Mouse (Mus musculus): Measurements from ENCODE around the gene Myo10. TPM values are rescaled to one million over a fixed set of nuclear protein-coding genes. Genes with fewer than 3 reads are reported as not detected.

Gene Myo10
- polyA plus RNA-seq, 1 experiment from 2014 or later, result 28.8 TPM

GRCm38 (mm10) chr15:25689477-25689876 lies 67.2 kb downstream of the Myo10 start:
- Histone ChIP-seq H3K4me3 (ENCODE audit: low read depth, low read length) (no peak overlapping the region), H3K27ac (ENCODE audit: low read length) (no peak overlapping the region), H3K4me2 (ENCODE audit: low read length) (no peak overlapping the region), H3K4me1 (ENCODE audit: control insufficient read depth, insufficient read depth, low read length) (peaks cover 10% of the 10 kb centered on the region), H3K36me3 (ENCODE audit: control insufficient read depth, insufficient read depth, low read length) (no peaks in the 10 kb centered on the region), H3K9me3 (replicated peaks; ENCODE audit: control insufficient read depth, low read length, poor library complexity, severe bottlenecking) (no peaks in the 10 kb centered on the region), H3K27me3 (ENCODE audit: control insufficient read depth, insufficient read depth, low read depth, low read length) (no peaks in the 10 kb centered on the region; the same call in 1 of the 2 replicates), H3K9ac (ENCODE audit: low read depth, low read length) (no peak overlapping the region)
- peak; percentile 33; the same call in 1 of the 2 replicates for ATAC-seq
- WGBS, result 77% methylated on average over 8 of the region's 8 CpGs

GRCm38 (mm10) chr15:25690066-25690745 lies 67.9 kb downstream of the Myo10 start:
- H3K9me3 ChIP-seq (replicated peaks; ENCODE audit: control insufficient read depth, low read length, poor library complexity, severe bottlenecking), result no peaks in the 10 kb centered on the region
- peaks cover 10% of the 10 kb centered on the region for H3K4me1 ChIP-seq (ENCODE audit: control insufficient read depth, insufficient read depth, low read length)
- no peaks in the 10 kb centered on the region for H3K36me3 ChIP-seq (ENCODE audit: control insufficient read depth, insufficient read depth, low read length)
- H3K27ac ChIP-seq (ENCODE audit: low read length), result no peak overlapping the region
- no peak overlapping the region; the same call in 1 of the 2 replicates for H3K9ac ChIP-seq (ENCODE audit: low read depth, low read length)
- peak; percentile 67 for ATAC-seq
- no peak overlapping the region for H3K4me3 ChIP-seq (ENCODE audit: low read depth, low read length)
- H3K4me2 ChIP-seq (ENCODE audit: low read length), result no peak overlapping the region
- no peaks in the 10 kb centered on the region; the same call in 1 of the 2 replicates for H3K27me3 ChIP-seq (ENCODE audit: control insufficient read depth, insufficient read depth, low read depth, low read length)
- 11% methylated on average over 15 of the region's 15 CpGs for WGBS

GRCm38 (mm10) chr15:25690746-25691105 lies 68.4 kb downstream of the Myo10 start:
- no peak overlapping the region for H3K4me2 ChIP-seq (ENCODE audit: low read length)
- no peak overlapping the region for H3K9ac ChIP-seq (ENCODE audit: low read depth, low read length)
- no peaks in the 10 kb centered on the region; the same call in 1 of the 2 replicates for H3K27me3 ChIP-seq (ENCODE audit: control insufficient read depth, insufficient read depth, low read depth, low read length)
- peaks cover 10% of the 10 kb centered on the region for H3K4me1 ChIP-seq (ENCODE audit: control insufficient read depth, insufficient read depth, low read length)
- H3K27ac ChIP-seq (ENCODE audit: low read length), result no peak overlapping the region
- WGBS, result 67% methylated on average over 4 of the region's 4 CpGs
- H3K9me3 ChIP-seq (replicated peaks; ENCODE audit: control insufficient read depth, low read length, poor library complexity, severe bottlenecking), result no peaks in the 10 kb centered on the region
- no peaks in the 10 kb centered on the region for H3K36me3 ChIP-seq (ENCODE audit: control insufficient read depth, insufficient read depth, low read length)
- no peak overlapping the region for H3K4me3 ChIP-seq (ENCODE audit: low read depth, low read length)
- ATAC-seq, result no peak

GRCm38 (mm10) chr15:25692254-25692950 lies 70.1 kb downstream of the Myo10 start:
- Histone ChIP-seq H3K4me3 (ENCODE audit: low read depth, low read length) (no peak overlapping the region), H3K36me3 (ENCODE audit: control insufficient read depth, insufficient read depth, low read length) (no peaks in the 10 kb centered on the region), H3K27ac (ENCODE audit: low read length) (no peak overlapping the region), H3K9me3 (replicated peaks; ENCODE audit: control insufficient read depth, low read length, poor library complexity, severe bottlenecking) (no peaks in the 10 kb centered on the region), H3K9ac (ENCODE audit: low read depth, low read length) (no peak overlapping the region), H3K4me2 (ENCODE audit: low read length) (no peak overlapping the region), H3K4me1 (ENCODE audit: control insufficient read depth, insufficient read depth, low read length) (peaks cover 10% of the 10 kb centered on the region), H3K27me3 (ENCODE audit: control insufficient read depth, insufficient read depth, low read depth, low read length) (no peaks in the 10 kb centered on the region; the same call in 1 of the 2 replicates)
- no peak for ATAC-seq
- 52% methylated on average over 21 of the region's 21 CpGs for WGBS

GRCm38 (mm10) chr15:25693708-25694107 lies 71.4 kb downstream of the Myo10 start:
- ATAC-seq, result no peak
- H3K36me3 ChIP-seq (ENCODE audit: control insufficient read depth, insufficient read depth, low read length), result no peaks in the 10 kb centered on the region
- H3K4me1 ChIP-seq (ENCODE audit: control insufficient read depth, insufficient read depth, low read length), result peaks cover 9% of the 10 kb centered on the region

GRCm38 (mm10) chr15:25694749-25695148 lies 72.4 kb downstream of the Myo10 start:
- H3K4me2 ChIP-seq (ENCODE audit: low read length), result no peak overlapping the region
- H3K27me3 ChIP-seq (ENCODE audit: control insufficient read depth, insufficient read depth, low read depth, low read length), result no peaks in the 10 kb centered on the region; the same call in 1 of the 2 replicates
- ATAC-seq, result no peak
- H3K9ac ChIP-seq (ENCODE audit: low read depth, low read length), result no peak overlapping the region
- H3K27ac ChIP-seq (ENCODE audit: low read length), result no peak overlapping the region
- 95% methylated on average over 3 of the region's 4 CpGs for WGBS
- no peaks in the 10 kb centered on the region for H3K9me3 ChIP-seq (replicated peaks; ENCODE audit: control insufficient read depth, low read length, poor library complexity, severe bottlenecking)
- no peaks in the 10 kb centered on the region for H3K36me3 ChIP-seq (ENCODE audit: control insufficient read depth, insufficient read depth, low read length)
- H3K4me3 ChIP-seq (ENCODE audit: low read depth, low read length), result no peak overlapping the region
- H3K4me1 ChIP-seq (ENCODE audit: control insufficient read depth, insufficient read depth, low read length), result peaks cover 6% of the 10 kb centered on the region; the same call in 1 of the 2 replicates

More at GRCm38 (mm10) chr15:25693708-25694107, 71.4 kb downstream of the Myo10 start:
- H3K9ac ChIP-seq (ENCODE audit: low read depth, low read length), result no peak overlapping the region
- no peak overlapping the region for H3K4me3 ChIP-seq (ENCODE audit: low read depth, low read length)
- no peak overlapping the region for H3K4me2 ChIP-seq (ENCODE audit: low read length)
- H3K9me3 ChIP-seq (replicated peaks; ENCODE audit: control insufficient read depth, low read length, poor library complexity, severe bottlenecking), result no peaks in the 10 kb centered on the region
- 90% methylated on average over 11 of the region's 11 CpGs for WGBS
- no peaks in the 10 kb centered on the region; the same call in 1 of the 2 replicates for H3K27me3 ChIP-seq (ENCODE audit: control insufficient read depth, insufficient read depth, low read depth, low read length)
- H3K27ac ChIP-seq (ENCODE audit: low read length), result no peak overlapping the region

GRCm38 (mm10) chr15:25695253-25695652 lies 72.9 kb downstream of the Myo10 start:
- H3K9ac ChIP-seq (ENCODE audit: low read depth, low read length), result no peak overlapping the region
- no peak overlapping the region for H3K4me3 ChIP-seq (ENCODE audit: low read depth, low read length)
- no peak overlapping the region for H3K27ac ChIP-seq (ENCODE audit: low read length)
- 96% methylated on average over 3 of the region's 3 CpGs for WGBS
- H3K27me3 ChIP-seq (ENCODE audit: control insufficient read depth, insufficient read depth, low read depth, low read length), result no peaks in the 10 kb centered on the region; the same call in 1 of the 2 replicates
- H3K4me2 ChIP-seq (ENCODE audit: low read length), result no peak overlapping the region
- peaks cover 3% of the 10 kb centered on the region; the same call in 1 of the 2 replicates for H3K4me1 ChIP-seq (ENCODE audit: control insufficient read depth, insufficient read depth, low read length)
- no peak for ATAC-seq
- no peaks in the 10 kb centered on the region for H3K36me3 ChIP-seq (ENCODE audit: control insufficient read depth, insufficient read depth, low read length)
- no peaks in the 10 kb centered on the region for H3K9me3 ChIP-seq (replicated peaks; ENCODE audit: control insufficient read depth, low read length, poor library complexity, severe bottlenecking)

GRCm38 (mm10) chr15:25695883-25696282 lies 73.6 kb downstream of the Myo10 start:
- H3K27me3 ChIP-seq (ENCODE audit: control insufficient read depth, insufficient read depth, low read depth, low read length), result no peaks in the 10 kb centered on the region; the same call in 1 of the 2 replicates
- H3K36me3 ChIP-seq (ENCODE audit: control insufficient read depth, insufficient read depth, low read length), result no peaks in the 10 kb centered on the region
- no peaks in the 10 kb centered on the region for H3K9me3 ChIP-seq (replicated peaks; ENCODE audit: control insufficient read depth, low read length, poor library complexity, severe bottlenecking)
- no peak overlapping the region for H3K4me2 ChIP-seq (ENCODE audit: low read length)
- 88% methylated on average over 7 of the region's 7 CpGs for WGBS
- no peak overlapping the region for H3K4me3 ChIP-seq (ENCODE audit: low read depth, low read length)
- ATAC-seq, result no peak
- H3K4me1 ChIP-seq (ENCODE audit: control insufficient read depth, insufficient read depth, low read length), result no peaks in the 10 kb centered on the region
- H3K27ac ChIP-seq (ENCODE audit: low read length), result no peak overlapping the region
- H3K9ac ChIP-seq (ENCODE audit: low read depth, low read length), result no peak overlapping the region

- Histone ChIP-seq H3K27ac (ENCODE audit: low read length) (no peak overlapping the region), H3K4me2 (ENCODE audit: low read length) (no peak overlapping the region), H3K9ac (ENCODE audit: low read depth, low read length) (no peak overlapping the region), H3K36me3 (ENCODE audit: control insufficient read depth, insufficient read depth, low read length) (no peaks in the 10 kb centered on the region), H3K9me3 (replicated peaks; ENCODE audit: control insufficient read depth, low read length, poor library complexity, severe bottlenecking) (no peaks in the 10 kb centered on the region), H3K4me1 (ENCODE audit: control insufficient read depth, insufficient read depth, low read length) (no peaks in the 10 kb centered on the region), H3K4me3 (ENCODE audit: low read depth, low read length) (no peak overlapping the region), H3K27me3 (ENCODE audit: control insufficient read depth, insufficient read depth, low read depth, low read length) (no peaks in the 10 kb centered on the region; the same call in 1 of the 2 replicates)
- no peak for ATAC-seq
- WGBS, result 86% methylated on average over 6 of the region's 6 CpGs
These were observed 74.3 kb downstream of the Myo10 start for GRCm38 (mm10) chr15:25696660-25697059.

All from midbrain, embryonic 16.5 days (tissue).